ENCODE assay signal across 10 mouse cellular contexts in genomic region chr14:45457003-45457402, GRCm38 (mm10). TPM values are rescaled to one million over a fixed set of nuclear protein-coding genes. Genes with fewer than 3 reads are reported as not detected.
A peak's percentile ranks its signal among the peaks of the same experiment; 100 is the strongest.
DNase-seq lines count a peak whose midpoint lies in the region; ATAC-seq and TF ChIP-seq lines count a peak whose summit lies in the region.
"Had no signal": no experiment of that assay in that cellular context is flagged by ENCODE, and none has a peak within 500 bp of the region (broad histone marks: within the 10 kb centered on the region; RNA-seq: fewer than 3 reads in every experiment).

No protein-coding gene starts in this region.

- 74% methylated on average over 9 of the region's 9 CpGs for WGBS in liver, adult 2 months
- WGBS in limb, embryonic 15.5 days, result 87% methylated on average over 9 of the region's 9 CpGs

- H3K79me2 ChIP-seq in liver, adult 2 months (ENCODE audit: control insufficient read depth, insufficient read depth, low read length), result no peaks in the 10 kb centered on the region; the same call in 1 of the 2 replicates

- peaks cover 7% of the 10 kb centered on the region for H3K4me1 ChIP-seq in liver, adult 2 months (ENCODE audit: control insufficient read depth, insufficient read depth, low read length)
- H3K4me1 ChIP-seq in brown adipose tissue, adult 24 weeks (ENCODE audit: control insufficient read depth, insufficient read depth, insufficient read length, low read length), result peaks cover 32% of the 10 kb centered on the region
- H3K4me1 ChIP-seq in limb, embryonic 15.5 days, result peaks cover 3% of the 10 kb centered on the region; the same call in 1 of the 2 replicates

- TF ChIP-seq POLR2A in liver, adult 2 months (IDR thresholded peaks at IDR 0.05; ENCODE audit: extremely low read depth, insufficient read depth, low read length), result no peak

- peaks cover 32% of the 10 kb centered on the region for H3K36me3 ChIP-seq in liver, adult 2 months (ENCODE audit: control insufficient read depth, insufficient read depth, low read length)
- peaks cover 44% of the 10 kb centered on the region for H3K36me3 ChIP-seq in limb, embryonic 15.5 days

- no peaks in the 10 kb centered on the region for H3K9me3 ChIP-seq in limb, embryonic 15.5 days

- H3K9ac ChIP-seq in liver, adult 2 months (ENCODE audit: low read depth, low read length), result no peak overlapping the region
- no peak overlapping the region for H3K9ac ChIP-seq in limb, embryonic 15.5 days

- H3K4me2 ChIP-seq in limb, embryonic 15.5 days, result no peak overlapping the region

- ATAC-seq in limb, embryonic 15.5 days (ENCODE audit: insufficient number of reproducible peaks, low FRiP score, low TSS enrichment, low read depth), result no peak
- ATAC-seq: Patski had no signal

- H3K27me3 ChIP-seq in liver, adult 2 months (ENCODE audit: control insufficient read depth, insufficient read depth, low read length), result no peaks in the 10 kb centered on the region
- no peaks in the 10 kb centered on the region for H3K27me3 ChIP-seq in limb, embryonic 15.5 days
- H3K27me3 ChIP-seq: Patski had no signal

- no peak overlapping the region for H3K4me3 ChIP-seq in liver, adult 2 months (ENCODE audit: insufficient read depth, low read depth, low read length)
- H3K4me3 ChIP-seq in brown adipose tissue, adult 24 weeks (ENCODE audit: insufficient read depth, low read depth, low read length), result no peak overlapping the region
- no peak overlapping the region for H3K4me3 ChIP-seq in limb, embryonic 15.5 days

- H3K27ac ChIP-seq in liver, adult 2 months (replicated peaks; ENCODE audit: insufficient read depth, low read depth, low read length), result peak overlapping the region; percentile 53; the same call in 1 of the 2 replicates
- peak overlapping the region; percentile 64 for H3K27ac ChIP-seq in brown adipose tissue, adult 24 weeks (replicated peaks; ENCODE audit: low read depth, low read length)
- 0 out of 2 replicates have a peak overlapping the region, but pooled peaks have one; percentile 7 for H3K27ac ChIP-seq in limb, embryonic 15.5 days

- no peak for TF ChIP-seq CTCF in liver, adult 2 months (IDR thresholded peaks at IDR 0.05; ENCODE audit: low read depth, low read length)

- peak; percentile 47 for DNase-seq in liver, adult 2 months (ENCODE audit: extremely low read depth, low read depth, low spot score)
- no peak for DNase-seq in liver
- DNase-seq in heart, adult 9 months (ENCODE audit: low spot score in 2 of 2), result peak; percentile 60 to 65
- no peak for DNase-seq in thymus, postnatal 25 days
- DNase-seq in layer of hippocampus, postnatal 36 days, result no peak
- no peak for DNase-seq in kidney, postnatal 14 days
- DNase-seq: layer of hippocampus, adult 9-11 months had no signal

RNA-seq across cellular contexts. Expression of gene Gnpnat1, which starts 52.3 kb away (rescaled TPM):
- total RNA-seq in liver, adult 2 months (2014; rRNA removed), result 115 and 121 TPM in 2 replicates
- polyA plus RNA-seq in liver, adult 2 months (2012; rRNA removed), result 23.5 and 30.6 TPM in 2 replicates
- 31.2 and 39.1 TPM in 2 replicates for polyA plus RNA-seq in brown adipose tissue, adult 24 weeks (2012; ENCODE audit: insufficient read depth, insufficient read length, missing spikeins)
- polyA plus RNA-seq in limb, embryonic 15.5 days (2015; fragmentation: Nextera tagmentation; extraction: Ambion mirVana), result 41.9 and 45.8 TPM in 2 replicates
- 10 to 100 TPM; 18.9 to 19.2 TPM for total RNA-seq in layer of hippocampus, postnatal 36 days (2021)

Comparison
In these comparisons a context has a peak if more than half of its experiments do, and no peak if none do; other contexts are left out.
1. DNase-seq: peak in liver, adult 2 months (single experiment) and heart, adult 9 months (2 of 2); none in liver (single experiment), thymus, postnatal 25 days (single experiment), layer of hippocampus, postnatal 36 days (0 of 2) and kidney, postnatal 14 days (single experiment).
2. H3K27ac ChIP-seq: peak in every context shown above with its lines; median percentile 64 in brown adipose tissue, adult 24 weeks; 53 in liver, adult 2 months; 7 in limb, embryonic 15.5 days.